Mouse (Mus musculus) neural tube, embryonic 11.5 days (tissue): Measurements from ENCODE around the gene Rab17. TPM values are rescaled to one million over a fixed set of nuclear protein-coding genes. Genes with fewer than 3 reads are reported as not detected.

ENCODE experiments used
- ATAC-seq: fragments of 200-750 bp; cut with Nextera tagmentation; 2 replicates; pipeline ENCODE4 v1.8.0; 2017; ENCODE audit warnings: moderate number of reproducible peaks, mild to moderate bottlenecking, moderate TSS enrichment, moderate library complexity; ENCODE audit not compliant: insufficient read depth, low FRiP score, low TSS enrichment
- DNase-seq: peaks from one replicate; pipeline ENCODE4 v3.0.0-alpha.2; 2015; ENCODE audit warnings: low spot score
- H3K27ac ChIP-seq: fragments of 300-500 bp; sonication (generic); 2 replicates; pipeline ENCODE4 v1.5.1; 2014; ENCODE audit warnings: low read depth, mild to moderate bottlenecking, low read length
- H3K27me3 ChIP-seq: fragments of 300-500 bp; sonication (generic); 2 replicates; pipeline ENCODE4 v1.6.1; 2014; ENCODE audit warnings: mild to moderate bottlenecking, low read length, mixed read lengths; ENCODE audit not compliant: control insufficient read depth, insufficient read depth
- H3K36me3 ChIP-seq: fragments of 300-500 bp; sonication (generic); 2 replicates; pipeline ENCODE4 v1.6.1; 2014; ENCODE audit warnings: mild to moderate bottlenecking, low read length, moderate library complexity, mixed read lengths; ENCODE audit not compliant: control insufficient read depth, insufficient read depth
- H3K4me1 ChIP-seq: fragments of 300-500 bp; sonication (generic); 2 replicates; pipeline ENCODE4 v1.6.1; 2014; ENCODE audit warnings: low read length, mixed read lengths; ENCODE audit not compliant: control insufficient read depth, insufficient read depth
- H3K4me2 ChIP-seq: fragments of 300-500 bp; sonication (generic); 2 replicates; pipeline ENCODE4 v1.6.1; 2014; ENCODE audit warnings: low read depth, mild to moderate bottlenecking, moderate library complexity
- H3K4me3 ChIP-seq: fragments of 300-500 bp; sonication (generic); 2 replicates; pipeline ENCODE4 v1.5.1; 2014; ENCODE audit warnings: low read depth, low read length
- H3K9ac ChIP-seq: fragments of 300-500 bp; sonication (generic); 2 replicates; pipeline ENCODE4 v1.6.1; 2014; ENCODE audit warnings: mild to moderate bottlenecking, low read length
- H3K9me3 ChIP-seq: fragments of 300-500 bp; sonication (generic); 2 replicates; pipeline ENCODE4 v1.6.1; 2016; ENCODE audit warnings: low read length; ENCODE audit not compliant: control insufficient read depth
- WGBS: fragments of 180-500 bp; shearing (Covaris S2); extraction: QIAGEN DNeasy Blood & Tissue Kit; methylation state at CpG from one replicate; pipeline ENCODE4 v1.1.7; 2014; 5-methylcytosine and 5-hydroxymethylcytosine counted together
- polyA plus RNA-seq: library from polyadenylated mRNA; unstranded; fragments of >200 nt; fragmentation: Nextera tagmentation; extraction: Ambion mirVana; gene quantifications from 2 replicates; pipeline ENCODE4 v1.2.1, GENCODE M21; 2014

Rab17 gene
- 0.15 and 0.38 TPM in 2 replicates for polyA plus RNA-seq

GRCm38 (mm10) chr1:90969347-90969784, at the start of gene Rab17:
Gene Rab17, minus strand, starts transcription at chr1:90969661.
- no peak within 1 kb of the TSS for H3K27ac ChIP-seq
- no peak within 1 kb of the TSS for H3K4me2 ChIP-seq
- ATAC-seq = no peak
- H3K27me3 ChIP-seq = no peaks in the 10 kb centered on the region
- no peak for DNase-seq
- H3K9me3 ChIP-seq = no peaks in the 10 kb centered on the region
- peaks cover 6% of the 10 kb centered on the region for H3K4me1 ChIP-seq
- no peak within 1 kb of the TSS for H3K9ac ChIP-seq
- 33% methylated on average over 9 of the region's 9 CpGs for WGBS
- H3K4me3 ChIP-seq = no peak within 1 kb of the TSS
- H3K36me3 ChIP-seq = no peaks in the 10 kb centered on the region

- ATAC-seq (no peak), DNase-seq (peak; percentile 35)
- Histone ChIP-seq H3K27ac (no peak overlapping the region), H3K9me3 (no peaks in the 10 kb centered on the region), H3K36me3 (no peaks in the 10 kb centered on the region), H3K4me1 (peaks cover 5% of the 10 kb centered on the region), H3K4me2 (no peak overlapping the region; the same call in 1 of the 2 replicates), H3K27me3 (no peaks in the 10 kb centered on the region), H3K9ac (no peak overlapping the region), H3K4me3 (no peak overlapping the region)
- WGBS = 14% methylated on average over 20 of the region's 20 CpGs
Measured at GRCm38 (mm10) chr1:91017111-91017758, 47.8 kb upstream of the Rab17 start.

GRCm38 (mm10) chr1:91015571-91015970, 46.1 kb upstream of the Rab17 start:
- no peaks in the 10 kb centered on the region for H3K36me3 ChIP-seq
- H3K9me3 ChIP-seq = no peaks in the 10 kb centered on the region
- no peak overlapping the region for H3K9ac ChIP-seq
- 71% methylated on average over 7 of the region's 7 CpGs for WGBS
- H3K4me1 ChIP-seq = peaks cover 7% of the 10 kb centered on the region
- H3K4me2 ChIP-seq = no peak overlapping the region
- H3K4me3 ChIP-seq = no peak overlapping the region
- ATAC-seq (no peak), DNase-seq (no peak)
- no peak overlapping the region for H3K27ac ChIP-seq
- no peaks in the 10 kb centered on the region for H3K27me3 ChIP-seq

- ATAC-seq (no peak), DNase-seq (no peak)
- Histone ChIP-seq H3K27ac (no peak overlapping the region), H3K9me3 (no peaks in the 10 kb centered on the region), H3K4me2 (no peak overlapping the region), H3K4me1 (peaks cover 7% of the 10 kb centered on the region), H3K36me3 (no peaks in the 10 kb centered on the region), H3K9ac (no peak overlapping the region), H3K4me3 (no peak overlapping the region), H3K27me3 (no peaks in the 10 kb centered on the region)
- WGBS = 78% methylated on average over 3 of the region's 3 CpGs
Measured at GRCm38 (mm10) chr1:91013803-91014202, 44.3 kb upstream of the Rab17 start.

- DNase-seq = no peak
- peaks cover 4% of the 10 kb centered on the region; the same call in 1 of the 2 replicates for H3K4me1 ChIP-seq
- ATAC-seq = no peak
- no peak overlapping the region for H3K9ac ChIP-seq
- no peak overlapping the region for H3K4me3 ChIP-seq
- H3K9me3 ChIP-seq = no peaks in the 10 kb centered on the region
- 89% methylated on average over 3 of the region's 3 CpGs for WGBS
- H3K27me3 ChIP-seq = no peaks in the 10 kb centered on the region
- H3K4me2 ChIP-seq = no peak overlapping the region
- H3K27ac ChIP-seq = no peak overlapping the region
- no peaks in the 10 kb centered on the region for H3K36me3 ChIP-seq
Measured at GRCm38 (mm10) chr1:91011336-91011735, 41.9 kb upstream of the Rab17 start.

GRCm38 (mm10) chr1:91010716-91011115, 41.3 kb upstream of the Rab17 start:
- 92% methylated on average over 2 of the region's 2 CpGs for WGBS
- H3K4me1 ChIP-seq = peaks cover 4% of the 10 kb centered on the region; the same call in 1 of the 2 replicates
- DNase-seq = no peak
- no peaks in the 10 kb centered on the region for H3K36me3 ChIP-seq
- H3K9me3 ChIP-seq = no peaks in the 10 kb centered on the region
- H3K27ac ChIP-seq = no peak overlapping the region
- no peak for ATAC-seq
- no peaks in the 10 kb centered on the region for H3K27me3 ChIP-seq
- no peak overlapping the region for H3K4me3 ChIP-seq
- no peak overlapping the region for H3K9ac ChIP-seq
- H3K4me2 ChIP-seq = no peak overlapping the region

- Histone ChIP-seq H3K4me1 (peaks cover 4% of the 10 kb centered on the region; the same call in 1 of the 2 replicates), H3K9me3 (no peaks in the 10 kb centered on the region), H3K9ac (no peak overlapping the region), H3K36me3 (no peaks in the 10 kb centered on the region), H3K27ac (no peak overlapping the region), H3K4me3 (no peak overlapping the region), H3K27me3 (no peaks in the 10 kb centered on the region), H3K4me2 (no peak overlapping the region)
- ATAC-seq (no peak), DNase-seq (no peak)
- WGBS = 90% methylated on average over 7 of the region's 7 CpGs
Measured at GRCm38 (mm10) chr1:91010216-91010615, 40.8 kb upstream of the Rab17 start.

- no peak overlapping the region for H3K27ac ChIP-seq
- no peak overlapping the region for H3K4me3 ChIP-seq
- no peaks in the 10 kb centered on the region for H3K27me3 ChIP-seq
- H3K9ac ChIP-seq = no peak overlapping the region
- no peaks in the 10 kb centered on the region for H3K9me3 ChIP-seq
- 91% methylated on average over 6 of the region's 6 CpGs for WGBS
- no peak for DNase-seq
- H3K36me3 ChIP-seq = no peaks in the 10 kb centered on the region
- peaks cover 4% of the 10 kb centered on the region; the same call in 1 of the 2 replicates for H3K4me1 ChIP-seq
- no peak for ATAC-seq
- H3K4me2 ChIP-seq = no peak overlapping the region
Measured at GRCm38 (mm10) chr1:91009266-91009665, 39.8 kb upstream of the Rab17 start.

GRCm38 (mm10) chr1:91008746-91009145, 39.3 kb upstream of the Rab17 start:
- Histone ChIP-seq H3K4me2 (no peak overlapping the region), H3K4me3 (no peak overlapping the region), H3K4me1 (peaks cover 4% of the 10 kb centered on the region; the same call in 1 of the 2 replicates), H3K9ac (no peak overlapping the region), H3K36me3 (no peaks in the 10 kb centered on the region), H3K9me3 (no peaks in the 10 kb centered on the region), H3K27ac (no peak overlapping the region), H3K27me3 (no peaks in the 10 kb centered on the region)
- WGBS = 87% methylated on average over 9 of the region's 9 CpGs
- DNase-seq = no peak
- ATAC-seq = no peak
